Mouse (Mus musculus): Measurements from ENCODE around the gene Tbc1d15.

Tbc1d15 gene

GRCm38 (mm10) chr10:115251088-115251934, at the start of gene Tbc1d15:
TSS of gene Tbc1d15 (minus strand) at chr10:115251467.
- peak; percentile 98 for DNase-seq (ENCODE audit: low spot score)

- DNase-seq (ENCODE audit: low spot score), result no peak
Measured at GRCm38 (mm10) chr10:115298683-115299082, 47.4 kb upstream of the Tbc1d15 start.

- DNase-seq (ENCODE audit: low spot score), result no peak
Measured at GRCm38 (mm10) chr10:115297582-115297981, 46.3 kb upstream of the Tbc1d15 start.

- DNase-seq (ENCODE audit: low spot score), result no peak
Measured at GRCm38 (mm10) chr10:115296401-115296935, 45.2 kb upstream of the Tbc1d15 start.

GRCm38 (mm10) chr10:115295162-115295561, 43.9 kb upstream of the Tbc1d15 start:
- no peak for DNase-seq (ENCODE audit: low spot score)

- no peak for DNase-seq (ENCODE audit: low spot score)
Measured at GRCm38 (mm10) chr10:115294715-115295114, 43.4 kb upstream of the Tbc1d15 start.

- no peak for DNase-seq (ENCODE audit: low spot score)
Measured at GRCm38 (mm10) chr10:115293946-115294345, 42.7 kb upstream of the Tbc1d15 start.

- no peak for DNase-seq (ENCODE audit: low spot score)
Measured at GRCm38 (mm10) chr10:115290671-115291070, 39.4 kb upstream of the Tbc1d15 start.

- DNase-seq (ENCODE audit: low spot score), result no peak
Measured at GRCm38 (mm10) chr10:115288856-115289255, 37.6 kb upstream of the Tbc1d15 start.

GRCm38 (mm10) chr10:115284170-115284569, 32.9 kb upstream of the Tbc1d15 start:
- no peak for DNase-seq (ENCODE audit: low spot score)

GRCm38 (mm10) chr10:115281381-115281780, 30.1 kb upstream of the Tbc1d15 start:
- DNase-seq (ENCODE audit: low spot score), result no peak

- DNase-seq (ENCODE audit: low spot score), result no peak
Measured at GRCm38 (mm10) chr10:115271649-115272048, 20.4 kb upstream of the Tbc1d15 start.

- no peak for DNase-seq (ENCODE audit: low spot score)
Measured at GRCm38 (mm10) chr10:115270612-115271390, 19.5 kb upstream of the Tbc1d15 start.

- DNase-seq (ENCODE audit: low spot score), result no peak
Measured at GRCm38 (mm10) chr10:115262926-115263562, 11.8 kb upstream of the Tbc1d15 start.

- DNase-seq (ENCODE audit: low spot score), result no peak
Measured at GRCm38 (mm10) chr10:115262261-115262660, 11.0 kb upstream of the Tbc1d15 start.

- DNase-seq (ENCODE audit: low spot score), result no peak
Measured at GRCm38 (mm10) chr10:115261428-115261827, 10.2 kb upstream of the Tbc1d15 start.

- no peak for DNase-seq (ENCODE audit: low spot score)
Measured at GRCm38 (mm10) chr10:115256162-115256561, 4.9 kb upstream of the Tbc1d15 start.

- no peak for DNase-seq (ENCODE audit: low spot score)
Measured at GRCm38 (mm10) chr10:115253521-115253920, 2.3 kb upstream of the Tbc1d15 start.

- DNase-seq (ENCODE audit: low spot score), result peak; percentile 68
Measured at GRCm38 (mm10) chr10:115252321-115252757, 1.1 kb upstream of the Tbc1d15 start.

GRCm38 (mm10) chr10:115250235-115251087, 806 bp downstream of the Tbc1d15 start:
- DNase-seq (ENCODE audit: low spot score), result peak; percentile 38

GRCm38 (mm10) chr10:115248041-115248440, 3.2 kb downstream of the Tbc1d15 start:
- peak; percentile 8 for DNase-seq (ENCODE audit: low spot score)

Data from urinary bladder, postnatal 14 days (tissue).